Mouse (Mus musculus) C2C12 (cell line): ENCODE data around the gene Gprin1.
A peak's percentile ranks its signal among the peaks of the same experiment; 100 is the strongest.

Source experiments
- CEBPB ChIP-seq: IDR thresholded peaks from one replicate; pipeline ENCODE4 v1.6.1; 2011; ENCODE audit warnings: low read depth, mild to moderate bottlenecking, control low read depth, moderate library complexity
- CTCF ChIP-seq: IDR thresholded peaks from one replicate; pipeline ENCODE4 v1.5.1; 2011; ENCODE audit not compliant: control insufficient read depth, insufficient read depth, insufficient read length
- MAX ChIP-seq: IDR thresholded peaks from one replicate; pipeline ENCODE4 v1.6.1; 2011; ENCODE audit warnings: mild to moderate bottlenecking, control low read depth

GRCm38 (mm10) chr13:54797356-54797755 is 47.7 kb upstream of the Gprin1 start:
- TF ChIP-seq CTCF (peak; percentile 65), CEBPB (no peak), MAX (no peak)
